Mouse (Mus musculus): ENCODE results near the gene AF067063.
A peak's percentile ranks its signal among the peaks of the same experiment; 100 is the strongest.
"Not testable (repeated sequence)": the region's sequence is repeated elsewhere in the genome, so short reads cannot be mapped to it uniquely, and the experiment has no call there.

AF067063 gene

DNA sequence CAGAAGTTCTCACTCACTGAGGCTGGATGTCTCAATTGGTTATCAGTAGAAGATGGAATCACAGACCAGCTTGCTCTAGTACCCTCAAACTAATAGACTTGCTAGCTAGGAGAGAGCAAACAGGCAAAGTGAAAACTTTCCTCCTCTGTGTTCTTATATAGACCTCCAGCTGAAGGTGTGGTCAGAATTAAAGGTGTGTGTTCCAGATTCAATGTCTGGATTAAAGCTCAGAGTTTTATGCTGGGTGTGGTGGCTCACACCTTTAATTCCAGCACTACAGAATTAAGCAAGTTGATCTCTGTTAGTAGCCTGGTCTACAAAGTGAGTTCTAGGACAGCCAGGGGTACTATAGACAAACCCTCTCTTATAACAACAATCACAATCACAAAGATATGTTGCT is at the start of gene AF067063:
AF067063 (minus strand) TSS at position 101 of the 400 bp plus-strand sequence.
- not testable (repeated sequence) for DNase-seq (ENCODE audit: low spot score in 2 of 2)

DNA sequence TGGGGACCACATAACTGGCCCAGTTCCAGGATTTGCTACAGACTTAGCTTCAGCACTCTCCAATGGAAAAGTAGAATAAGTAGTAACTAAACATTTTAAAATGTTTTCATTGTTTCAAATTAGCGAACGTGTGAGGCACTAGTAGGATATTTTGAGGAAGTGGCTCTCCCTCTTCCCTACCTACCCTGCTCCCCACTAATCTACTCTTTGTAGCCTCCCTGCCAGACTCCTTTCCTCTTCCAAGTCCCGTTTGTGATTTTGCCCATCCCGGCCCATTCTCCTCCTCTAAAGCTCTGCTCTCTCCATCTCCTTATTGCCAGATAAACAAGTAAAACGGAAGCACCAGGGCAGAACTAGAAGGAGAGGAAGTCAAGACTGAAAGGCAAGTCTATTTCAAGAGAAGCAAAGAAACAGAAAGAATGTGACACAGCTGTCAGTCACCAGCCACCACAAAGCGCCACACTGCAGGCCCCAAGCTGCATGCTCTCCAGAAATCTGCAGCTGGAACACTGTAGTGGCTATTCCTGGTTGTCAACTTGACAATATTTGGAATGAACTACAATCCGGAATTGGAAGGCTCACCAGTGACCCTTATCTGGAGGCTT is 34.5 kb upstream of the AF067063 start:
- not testable (repeated sequence) for DNase-seq (ENCODE audit: low spot score in 2 of 2)

DNA sequence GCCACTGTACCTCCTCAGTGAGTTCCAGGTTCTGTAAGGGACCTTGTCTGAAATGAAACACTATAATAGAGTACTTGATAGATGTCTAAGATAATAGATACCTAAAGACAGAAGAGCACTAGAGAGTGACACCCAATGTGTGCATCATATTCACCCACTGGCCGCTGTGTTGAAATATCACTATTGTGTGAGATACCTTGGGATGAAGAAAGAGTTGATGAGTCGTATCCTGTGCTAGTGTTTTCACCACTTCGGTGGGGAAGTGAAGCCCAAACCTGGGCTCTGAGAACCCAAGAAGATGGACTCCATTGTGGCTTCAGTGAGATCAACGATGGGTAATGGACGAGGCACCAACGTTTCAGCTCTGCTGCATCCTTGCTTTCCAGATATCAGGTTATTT is 32.4 kb upstream of the AF067063 start:
- not testable (repeated sequence) for DNase-seq (ENCODE audit: low spot score in 2 of 2)

DNA sequence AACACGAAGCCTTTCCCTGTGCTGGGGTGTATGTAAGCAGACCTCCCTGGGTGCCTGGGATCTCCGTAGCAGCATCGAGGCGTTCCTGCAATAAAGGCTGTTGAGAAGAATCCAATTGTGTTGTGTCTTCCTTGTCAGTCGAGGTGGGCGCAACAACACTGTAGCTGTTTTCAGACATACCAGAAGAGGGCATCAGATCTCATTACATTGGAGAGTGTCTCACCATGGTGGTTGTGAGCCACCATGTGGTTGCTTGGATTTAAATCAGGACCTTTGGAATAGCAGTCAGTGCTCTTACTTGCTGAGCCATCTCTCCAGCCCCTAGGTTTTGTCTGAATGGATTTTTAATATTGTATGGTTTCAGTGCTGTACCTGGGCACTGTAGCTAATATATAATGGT is 10.0 kb upstream of the AF067063 start:
- DNase-seq (ENCODE audit: low spot score in 2 of 2), result peak in 1 of 2 experiments; percentile 12

DNA sequence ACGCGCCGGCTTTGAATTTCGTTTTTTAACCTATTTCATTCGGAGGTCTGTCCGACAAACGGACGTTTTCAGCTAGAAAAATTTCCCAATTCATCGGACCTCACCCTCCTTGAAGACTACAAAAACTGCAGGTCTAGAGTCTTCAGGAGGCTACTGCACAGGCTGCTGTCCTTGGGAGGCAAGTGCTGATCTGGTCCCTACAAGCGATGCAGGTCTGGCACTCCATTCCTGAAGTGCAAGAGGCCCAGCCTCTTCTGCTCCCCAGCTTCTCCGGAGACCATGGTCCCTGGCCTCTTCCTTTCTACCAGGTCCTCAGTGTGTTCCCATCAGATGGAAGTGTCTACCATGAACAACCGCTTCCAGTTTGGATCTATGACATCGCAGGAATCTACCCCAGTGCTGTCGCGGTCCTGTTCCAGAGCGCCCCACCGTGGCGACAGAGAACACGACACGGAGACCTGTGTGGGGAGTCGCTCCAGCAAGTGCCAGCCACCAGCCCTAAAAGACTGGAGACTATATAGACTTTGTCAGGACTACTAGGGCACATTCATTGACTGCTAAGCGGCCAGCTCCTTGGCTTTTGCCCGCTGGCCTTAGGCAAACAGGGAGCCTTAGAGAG is 7.8 kb upstream of the AF067063 start:
- peak in 1 of 2 experiments; percentile 9 for DNase-seq (ENCODE audit: low spot score in 2 of 2)

DNA sequence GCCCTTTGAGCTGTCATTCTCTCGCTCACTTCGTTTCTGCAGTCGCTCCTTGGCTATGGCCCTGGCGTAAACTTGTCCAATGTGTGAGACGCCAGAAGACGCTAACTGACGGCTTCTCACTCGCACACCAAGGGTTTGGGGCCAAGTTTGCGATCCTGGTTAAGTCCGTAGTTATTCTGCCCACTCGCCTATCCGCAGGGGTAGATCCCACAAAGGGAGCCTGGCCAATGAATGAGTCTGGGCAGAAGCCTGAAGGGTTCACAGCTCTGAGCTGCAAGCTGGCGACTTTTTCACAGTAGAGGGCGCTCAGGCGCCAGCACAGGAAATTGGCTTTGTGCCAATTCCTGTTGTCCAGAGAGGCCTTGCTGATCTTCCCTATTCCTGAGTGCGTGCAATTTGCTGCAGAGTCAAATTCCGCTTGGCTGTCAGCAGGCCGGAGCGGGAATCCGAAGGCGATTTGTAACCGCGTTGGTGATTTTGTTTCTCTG is 6.4 kb upstream of the AF067063 start:
- DNase-seq (ENCODE audit: low spot score in 2 of 2), result peak in 1 of 2 experiments; percentile 17

DNA sequence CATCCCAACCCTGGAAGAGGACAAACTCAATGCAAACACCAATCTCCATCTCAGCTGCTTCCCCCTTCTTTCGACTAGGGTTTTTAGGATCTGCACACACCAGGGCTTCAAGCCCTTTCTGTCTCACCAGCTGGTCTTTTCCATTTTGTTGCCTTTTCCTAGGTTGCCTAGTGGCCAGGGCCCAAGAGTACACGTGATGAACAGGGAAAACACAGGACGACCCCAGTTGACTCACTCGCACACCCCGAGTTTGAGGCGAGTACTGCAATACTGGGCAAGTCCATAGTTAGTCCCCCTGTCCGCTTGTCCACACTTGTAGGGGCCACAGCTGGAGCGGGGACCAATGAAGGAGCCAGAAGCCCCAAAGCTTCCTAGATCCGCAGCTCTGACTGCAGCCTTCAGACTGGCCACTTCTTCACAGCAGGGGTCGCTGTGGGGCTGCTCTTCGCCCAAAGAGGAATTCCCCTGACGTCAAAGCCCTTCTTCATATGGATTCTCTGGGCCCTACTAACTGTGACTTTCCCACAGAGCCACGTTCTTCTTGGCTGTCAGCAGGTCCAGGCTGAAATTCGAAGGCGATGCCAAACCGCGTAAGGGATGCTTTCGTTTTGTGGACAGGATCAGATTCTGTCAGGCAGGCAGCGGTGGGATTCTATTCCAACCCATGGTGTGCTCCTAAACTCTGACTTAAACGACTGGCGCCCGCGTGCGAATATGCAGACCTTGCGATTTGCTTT is 5.5 kb upstream of the AF067063 start, which contains the start of gene D13Ertd608e:
D13Ertd608e (plus strand) TSS at position 687 of the 737 bp plus-strand sequence.
- peak; percentile 18 to 23 for DNase-seq (ENCODE audit: low spot score in 2 of 2)

DNA sequence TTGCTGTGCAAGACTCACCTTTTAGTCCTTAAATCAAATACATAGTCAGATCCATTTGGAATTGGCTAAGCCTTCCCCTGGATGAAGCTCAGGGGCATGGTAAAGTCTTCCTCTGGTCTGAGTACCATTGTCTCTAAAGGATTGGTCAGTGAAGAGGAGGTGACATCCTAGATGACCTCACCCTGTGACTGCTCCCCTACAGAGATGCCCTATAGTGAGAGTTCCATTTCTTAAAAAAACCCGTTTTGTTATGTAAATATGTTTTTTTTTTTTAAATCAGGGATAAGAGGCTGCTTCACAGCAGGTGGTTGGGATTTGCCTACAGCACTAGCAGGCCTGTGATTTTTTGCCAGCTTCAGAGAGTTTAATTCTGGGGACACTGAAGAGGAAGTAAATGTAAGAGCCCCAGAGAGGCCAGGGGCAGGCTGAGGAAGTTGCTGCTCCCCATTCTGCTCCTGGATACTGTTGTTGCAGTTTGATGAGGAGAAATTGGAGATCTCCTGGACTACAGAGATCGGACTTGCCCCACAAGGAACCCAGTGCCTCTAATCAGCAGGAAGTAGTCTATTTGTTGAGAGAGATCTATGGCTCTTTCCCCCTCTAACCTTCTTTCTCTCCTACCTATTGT is 12.3 kb downstream of the AF067063 start:
- no peak for DNase-seq (ENCODE audit: low spot score in 2 of 2)

DNA sequence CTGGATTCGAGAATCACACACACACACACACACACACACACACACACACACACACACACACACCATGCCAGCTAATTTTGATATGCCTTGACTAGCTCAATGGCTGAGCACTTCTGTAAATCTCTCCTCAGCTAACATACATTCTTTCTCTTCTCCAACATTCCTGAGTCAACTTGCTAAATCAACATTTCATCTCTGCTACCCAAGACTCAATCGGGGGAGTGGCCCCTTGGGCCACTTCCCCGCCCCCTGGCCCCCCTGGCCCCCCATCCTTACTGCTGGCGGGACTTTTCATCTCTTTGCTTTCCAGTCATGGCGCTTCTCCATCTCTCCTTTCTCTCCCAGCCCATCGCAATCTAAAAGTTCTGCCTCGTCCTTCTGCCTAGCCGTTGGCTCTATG is 13.2 kb downstream of the AF067063 start:
- no peak for DNase-seq (ENCODE audit: low spot score in 2 of 2)

DNA sequence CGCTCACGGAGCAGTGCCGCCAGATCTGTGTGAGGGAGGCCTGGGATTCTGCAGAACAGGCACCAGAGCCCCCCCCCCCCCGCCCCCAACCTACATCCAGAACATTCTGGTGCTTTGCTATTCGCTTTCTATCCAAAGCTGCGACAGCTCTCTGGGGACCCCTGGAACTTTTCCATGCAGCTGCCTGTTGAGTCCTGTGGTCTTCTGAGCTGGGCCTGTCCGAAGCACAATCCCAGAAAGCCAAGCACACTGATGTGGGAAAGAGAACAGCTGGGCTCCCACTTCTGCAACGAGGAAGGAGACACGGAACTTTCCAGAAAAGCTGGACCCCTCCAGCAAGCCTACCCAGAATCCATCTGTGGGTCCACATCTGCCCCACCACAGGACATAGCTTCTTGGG is 20.0 kb downstream of the AF067063 start:
- no peak for DNase-seq (ENCODE audit: low spot score in 2 of 2)

DNA sequence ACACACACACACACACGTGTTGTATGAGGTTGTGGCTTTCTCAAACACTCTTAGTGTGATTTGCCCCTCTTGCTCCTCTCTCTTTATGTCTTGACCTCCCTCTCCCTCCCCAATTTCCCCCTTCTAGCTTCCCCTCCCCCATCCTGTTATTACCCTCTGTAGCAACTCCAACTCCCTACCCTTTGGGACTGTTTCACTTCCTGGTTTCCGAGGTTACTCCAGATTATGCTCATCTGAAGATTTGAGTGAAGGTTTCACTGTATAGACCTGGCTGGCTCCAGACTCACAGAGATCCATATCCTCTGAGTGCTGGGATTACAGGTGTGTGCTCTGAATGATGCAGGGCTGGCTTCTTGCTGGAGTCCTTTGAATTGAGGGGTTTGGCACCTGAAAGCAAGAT is 21.1 kb downstream of the AF067063 start:
- no peak for DNase-seq (ENCODE audit: low spot score in 2 of 2)

DNA sequence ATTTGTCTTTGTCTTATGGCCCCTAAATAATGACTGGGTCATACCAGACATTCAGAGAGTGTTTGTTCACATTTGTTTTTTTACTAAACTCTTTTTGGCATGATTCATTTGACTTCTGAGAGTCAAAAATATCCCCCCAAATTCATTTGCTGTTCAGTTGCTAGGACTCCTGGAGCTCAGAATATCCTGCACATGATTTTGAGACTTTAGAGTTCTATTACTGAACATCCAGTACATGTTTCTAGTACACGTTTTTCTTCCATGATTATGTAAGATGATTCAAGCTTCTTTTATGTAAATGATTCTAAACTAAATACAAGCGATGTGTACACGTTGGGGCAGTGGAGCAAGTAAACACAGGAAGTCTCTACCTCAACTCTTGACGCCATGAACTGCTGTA is 32.4 kb downstream of the AF067063 start:
- no peak for DNase-seq (ENCODE audit: low spot score in 2 of 2)

DNA sequence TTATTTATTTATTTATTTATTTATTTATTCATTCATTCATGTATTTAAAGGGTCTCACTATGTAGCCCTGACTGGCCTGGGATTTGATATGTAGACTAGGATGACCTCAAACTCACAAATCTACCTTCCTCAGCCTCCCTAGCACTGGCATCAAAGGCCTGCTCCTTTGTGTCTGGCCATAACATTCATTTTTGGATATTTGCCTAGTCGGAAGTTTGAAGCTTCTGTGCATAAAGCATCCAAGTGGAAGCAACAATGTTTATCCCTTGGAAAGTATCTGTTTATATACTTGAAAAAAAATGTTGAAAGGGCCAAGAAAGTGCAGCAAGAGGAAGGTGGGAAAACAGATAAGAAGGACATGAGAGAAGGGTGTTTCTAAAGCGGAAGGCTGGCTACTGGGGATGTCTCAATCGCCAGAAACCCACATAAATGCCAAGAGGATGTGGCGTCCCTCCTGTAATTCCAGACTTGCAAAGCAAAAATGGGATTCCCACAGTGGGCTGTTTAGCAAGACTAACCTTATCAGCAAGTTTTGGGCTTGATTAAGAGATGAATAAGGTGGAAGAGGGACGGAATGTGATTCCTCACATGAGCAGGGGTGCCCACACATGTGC is 37.1 kb downstream of the AF067063 start:
- DNase-seq (ENCODE audit: low spot score in 2 of 2), result no peak

DNA sequence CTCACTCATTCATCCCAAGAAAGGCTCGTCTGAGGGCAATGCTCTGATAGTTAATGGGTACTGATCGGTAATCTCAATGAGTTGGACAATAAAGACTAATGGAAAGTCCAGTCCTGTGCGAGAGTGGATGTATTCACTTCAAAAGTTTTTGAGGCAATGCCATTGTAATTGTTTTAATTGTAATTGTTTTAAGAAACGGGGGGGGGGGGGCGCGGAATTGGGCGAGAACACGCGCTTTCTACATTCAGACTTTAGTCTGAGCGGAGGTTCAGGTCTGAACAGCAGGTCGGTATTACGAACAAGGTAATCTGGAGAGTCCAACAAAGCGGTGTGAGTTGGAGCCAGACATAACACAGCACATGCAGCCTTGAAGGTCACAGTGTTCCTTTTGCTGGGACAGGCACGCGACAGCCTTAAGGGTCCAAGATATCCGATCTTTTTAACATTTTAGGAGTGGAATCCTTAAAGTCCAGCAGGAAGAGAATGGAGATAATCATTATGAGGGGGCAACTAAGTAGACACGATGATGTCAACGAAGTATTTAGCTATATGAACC is 38.4 kb downstream of the AF067063 start:
- no peak for DNase-seq (ENCODE audit: low spot score in 2 of 2)

DNA sequence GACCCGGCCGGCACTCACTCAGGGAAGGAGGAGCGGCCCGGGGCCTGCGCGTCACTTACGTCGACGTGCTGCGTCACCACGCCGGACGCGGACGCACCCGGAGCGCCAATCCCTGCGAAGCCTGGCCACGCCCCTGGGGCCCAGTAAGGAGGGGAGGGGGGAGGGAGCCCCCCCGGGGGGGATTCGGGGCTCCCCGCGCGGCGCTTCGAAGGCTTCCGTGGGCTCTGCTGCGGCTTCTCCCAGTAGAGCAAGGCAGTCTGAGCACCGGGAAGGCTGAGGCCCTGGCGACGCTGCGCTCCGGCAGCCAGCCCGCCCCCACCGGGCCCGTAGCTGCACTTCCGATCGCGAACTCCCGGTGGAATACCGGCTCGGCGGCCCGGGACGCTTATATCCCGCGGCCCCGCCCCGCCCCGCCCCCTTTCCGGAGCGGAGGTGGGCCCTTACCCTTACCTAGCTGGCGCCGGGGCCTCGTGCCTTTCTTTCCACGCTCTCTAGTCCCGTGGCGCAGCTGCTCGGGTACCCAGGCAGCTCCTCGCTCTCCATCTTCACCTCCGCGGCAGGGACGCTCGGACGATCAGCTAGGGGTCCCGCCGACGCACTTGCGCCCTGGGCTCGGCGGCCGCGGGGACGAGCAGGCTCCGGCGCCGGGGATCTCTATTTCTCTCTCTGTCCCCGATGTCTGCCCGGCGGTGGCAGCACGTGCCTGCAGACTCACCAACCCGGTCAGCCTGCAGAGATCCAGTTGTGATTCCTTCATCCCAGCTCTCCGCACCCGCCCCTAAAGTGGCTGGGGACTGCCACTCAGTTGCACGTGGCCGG is 39.0 kb downstream of the AF067063 start, which contains the start of gene Zfp131:
Zfp131 (minus strand) TSS at position 129 of the 819 bp plus-strand sequence.
- peak; percentile 89 to 94 for DNase-seq (ENCODE audit: low spot score in 2 of 2)

DNA sequence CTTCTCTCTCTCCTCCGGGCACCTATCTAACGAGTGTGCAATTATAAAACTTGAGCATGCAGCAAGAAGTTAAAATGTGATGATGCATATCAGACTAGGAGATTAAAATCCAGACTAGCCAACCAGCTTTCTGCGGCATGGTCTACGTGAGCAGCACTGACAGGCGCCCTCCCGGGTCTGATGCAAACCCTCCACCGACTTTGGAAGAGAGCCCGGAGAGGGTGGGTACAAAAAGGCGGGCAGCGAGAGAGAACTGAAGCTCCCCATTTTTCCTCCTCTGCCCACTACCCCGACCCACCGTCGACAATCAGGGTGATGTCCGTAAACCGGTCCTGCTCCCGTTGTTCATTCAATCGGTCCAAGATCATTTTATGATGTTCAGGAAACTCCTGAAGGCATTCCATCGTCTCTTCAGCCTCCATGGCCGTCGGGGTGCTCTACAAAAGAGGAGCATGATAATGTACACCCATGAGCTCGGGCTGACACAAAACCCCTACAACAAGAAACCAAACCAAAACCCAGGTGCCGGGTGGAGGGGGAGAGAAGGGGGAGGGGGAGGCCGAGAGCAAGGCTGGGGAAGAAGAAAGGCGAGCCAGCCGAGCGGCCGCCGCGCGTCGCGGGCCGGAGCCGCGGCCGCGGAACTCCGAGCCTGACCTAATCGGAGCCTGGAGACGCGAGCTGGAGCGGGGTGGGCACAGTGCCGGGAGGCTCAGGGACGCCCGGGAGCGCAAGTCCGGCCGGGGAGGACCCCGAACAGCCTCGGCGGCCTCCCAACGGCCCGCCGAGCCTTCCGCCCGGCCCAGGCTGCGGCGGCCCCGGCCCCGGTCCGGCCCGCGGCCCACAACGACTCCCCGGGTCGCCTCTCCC is 39.9 kb downstream of the AF067063 start:
- peak; percentile 57 to 61 for DNase-seq (ENCODE audit: low spot score in 2 of 2)

DNA sequence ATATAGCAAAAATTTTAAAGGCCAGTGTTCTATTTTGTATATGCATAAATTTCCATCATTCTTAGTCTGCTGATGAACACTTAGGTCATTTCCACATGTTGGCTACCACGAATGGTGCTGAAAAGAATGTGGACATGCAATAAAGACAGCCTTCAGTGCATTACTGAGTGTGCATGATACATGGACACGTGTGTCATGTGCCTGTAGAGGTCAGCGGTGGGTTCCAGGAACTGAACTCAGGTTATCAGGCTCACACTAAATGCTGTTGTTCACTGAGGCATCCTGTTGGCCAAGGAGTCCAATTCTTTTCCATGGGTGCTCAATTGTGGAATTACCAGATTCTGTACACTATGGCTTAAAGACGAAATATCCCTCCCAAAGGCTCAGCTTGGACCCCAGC is 46.4 kb downstream of the AF067063 start:
- no peak for DNase-seq (ENCODE audit: low spot score in 2 of 2)
